Mouse (Mus musculus) hindbrain, embryonic 11.5 days (tissue): ENCODE measurements at regions not wholly inside any gene's neighbourhood (a gene's known extent, or its start where the extent isn't known, plus 50 kb on each side); places are given as distances from the start of the nearest gene placed in this dataset.
"Not testable (repeated sequence)": the region's sequence is repeated elsewhere in the genome, so short reads cannot be mapped to it uniquely, and the experiment has no call there.

Source experiments
- ATAC-seq: fragments of 200-750 bp; cut with Nextera tagmentation; 2 replicates; pipeline ENCODE4 v1.8.0; 2017; ENCODE audit warnings: mild to moderate bottlenecking, moderate TSS enrichment, moderate library complexity; ENCODE audit not compliant: low FRiP score
- DNase-seq: peaks from one replicate; pipeline ENCODE4 v3.0.0-alpha.2; 2015; ENCODE audit warnings: low spot score
- H3K27ac ChIP-seq: fragments of 300-500 bp; sonication (generic); 2 replicates; pipeline ENCODE4 v1.5.1; 2014; ENCODE audit warnings: mild to moderate bottlenecking, low read depth, low read length
- H3K27me3 ChIP-seq: fragments of 300-500 bp; sonication (generic); 2 replicates; pipeline ENCODE4 v1.6.1; 2014; ENCODE audit warnings: mild to moderate bottlenecking, low read length, moderate library complexity, mixed read lengths; ENCODE audit not compliant: control insufficient read depth, insufficient read depth
- H3K36me3 ChIP-seq: fragments of 300-500 bp; sonication (generic); 2 replicates; pipeline ENCODE4 v1.6.1; 2014; ENCODE audit warnings: mild to moderate bottlenecking, low read length, moderate library complexity, mixed read lengths; ENCODE audit not compliant: control insufficient read depth, insufficient read depth
- H3K4me1 ChIP-seq: fragments of 300-500 bp; sonication (generic); replicated peaks from 2 replicates; pipeline ENCODE4 v1.6.1; 2014; ENCODE audit warnings: low read length, mixed read lengths; ENCODE audit not compliant: control insufficient read depth, insufficient read depth
- H3K4me2 ChIP-seq: fragments of 300-500 bp; sonication (generic); replicated peaks from 2 replicates; pipeline ENCODE4 v1.6.1; 2014; ENCODE audit warnings: mild to moderate bottlenecking, low read depth, low read length
- H3K4me3 ChIP-seq: fragments of 300-500 bp; sonication (generic); 2 replicates; pipeline ENCODE4 v1.5.1; 2014; ENCODE audit warnings: low read depth, low read length
- H3K9ac ChIP-seq: fragments of 300-500 bp; sonication (generic); 2 replicates; pipeline ENCODE4 v1.6.1; 2014; ENCODE audit warnings: low read depth, low read length
- H3K9me3 ChIP-seq: fragments of 300-500 bp; sonication (generic); 2 replicates; pipeline ENCODE4 v1.6.1; 2016; ENCODE audit warnings: low read length; ENCODE audit not compliant: control insufficient read depth
- WGBS: fragments of 180-500 bp; shearing (Covaris S2); extraction: QIAGEN DNeasy Blood & Tissue Kit; methylation state at CpG from one replicate; pipeline ENCODE4 v1.1.7; 2014; 5-methylcytosine and 5-hydroxymethylcytosine counted together

GRCm38 (mm10) chr14:89922316-89922715, 1451.1 kb upstream of the Pcdh20 start:
- ATAC-seq = no peak
- Histone ChIP-seq H3K9me3 (no peaks in the 10 kb centered on the region), H3K27ac (no peak overlapping the region), H3K4me3 (no peak overlapping the region), H3K36me3 (no peaks in the 10 kb centered on the region), H3K4me1 (no peaks in the 10 kb centered on the region), H3K9ac (no peak overlapping the region), H3K27me3 (no peaks in the 10 kb centered on the region), H3K4me2 (no peak overlapping the region)
- WGBS = 74% methylated on average over 1 of the region's 1 CpGs
- DNase-seq = no peak

- not testable (repeated sequence) for H3K27me3 ChIP-seq, H3K4me1 ChIP-seq, H3K27ac ChIP-seq, H3K4me3 ChIP-seq, H3K4me2 ChIP-seq, H3K36me3 ChIP-seq, ATAC-seq, H3K9me3 ChIP-seq, H3K9ac ChIP-seq
- WGBS = 4% methylated on average over 1 of the region's 1 CpGs
- peak; percentile 44 for DNase-seq
Observed at GRCm38 (mm10) chr14:89920586-89920985, 1449.4 kb upstream of the Pcdh20 start.

GRCm38 (mm10) chr14:89898701-89899227, 1427.6 kb upstream of the Pcdh20 start:
- not testable (repeated sequence) for DNase-seq, H3K27ac ChIP-seq, H3K36me3 ChIP-seq, H3K4me3 ChIP-seq, H3K9me3 ChIP-seq, H3K9ac ChIP-seq, H3K4me1 ChIP-seq, H3K27me3 ChIP-seq, ATAC-seq, H3K4me2 ChIP-seq
- 85% methylated on average over 19 of the region's 34 CpGs for WGBS

GRCm38 (mm10) chr14:89898135-89898534, 1426.9 kb upstream of the Pcdh20 start:
- not testable (repeated sequence) for H3K27me3 ChIP-seq, H3K4me1 ChIP-seq, H3K9me3 ChIP-seq, H3K9ac ChIP-seq, H3K4me3 ChIP-seq, H3K36me3 ChIP-seq, H3K4me2 ChIP-seq, DNase-seq, H3K27ac ChIP-seq, ATAC-seq
- 92% methylated on average over 16 of the region's 22 CpGs for WGBS

GRCm38 (mm10) chr14:89896891-89897290, 1425.7 kb upstream of the Pcdh20 start:
- not testable (repeated sequence) for DNase-seq, H3K27ac ChIP-seq, H3K9ac ChIP-seq, H3K9me3 ChIP-seq, H3K4me2 ChIP-seq, H3K4me3 ChIP-seq, H3K36me3 ChIP-seq, H3K27me3 ChIP-seq, H3K4me1 ChIP-seq, ATAC-seq
- WGBS = 79% methylated on average over 16 of the region's 16 CpGs
